Mouse (Mus musculus) gastrocnemius, postnatal 25 days (tissue): Measurements from ENCODE around the gene Foxp4. TPM values are rescaled to one million over a fixed set of nuclear protein-coding genes. Genes with fewer than 3 reads are reported as not detected.

ENCODE experiments used
- DNase-seq: peaks from one replicate; pipeline ENCODE4 v3.0.0; 2022
- total RNA-seq, 2 experiments: library from RNA; stranded (reverse); gene quantifications; 1 replicate in 1 of 2; 2 replicates in 1 of 2; pipeline ENCODE4 v1.2.3; 2021

Gene Foxp4
- total RNA-seq, 2 experiments from 2014 or later, result 6.4 to 7.6 TPM

DNA sequence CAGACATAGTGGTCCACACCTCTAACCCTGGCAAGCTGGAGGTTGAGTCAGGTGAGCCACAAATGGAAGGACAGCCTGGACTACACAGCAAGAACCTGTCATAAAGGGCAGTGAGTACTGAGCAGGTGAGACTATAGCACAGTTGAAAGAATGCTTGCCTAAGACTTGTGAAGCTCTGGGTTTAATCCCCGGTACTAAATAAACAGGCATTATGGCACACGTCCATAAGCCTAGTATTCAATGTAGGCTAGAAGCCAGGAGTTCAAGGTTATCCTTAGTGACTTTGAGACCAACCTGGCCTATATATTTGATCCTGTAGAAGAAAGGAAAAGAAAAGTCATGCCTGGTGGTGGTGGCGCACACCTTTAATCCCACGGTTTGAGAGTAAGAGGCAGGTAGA is 12.1 kb upstream of the Foxp4 start:
- no peak for DNase-seq

DNA sequence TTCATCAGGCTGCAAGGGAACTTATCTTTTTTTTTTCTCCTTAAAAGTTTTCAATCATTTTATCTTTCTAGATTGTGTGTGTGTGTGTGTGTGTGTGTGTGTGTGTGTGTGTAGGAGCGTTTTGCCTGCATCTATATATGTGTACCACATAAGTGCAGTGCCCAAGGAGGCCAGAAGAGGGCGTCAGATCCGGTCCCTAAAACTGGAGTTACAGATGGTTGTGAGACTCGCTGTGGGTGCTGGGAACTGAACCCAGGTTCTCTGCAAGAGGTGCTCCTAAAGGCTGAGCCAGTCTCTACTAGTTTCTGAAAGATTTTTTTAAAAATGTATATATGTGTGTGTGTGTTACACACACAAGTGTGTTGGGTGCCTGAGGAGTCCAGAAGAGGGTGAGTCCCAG is 5.0 kb upstream of the Foxp4 start:
- DNase-seq, result no peak

DNA sequence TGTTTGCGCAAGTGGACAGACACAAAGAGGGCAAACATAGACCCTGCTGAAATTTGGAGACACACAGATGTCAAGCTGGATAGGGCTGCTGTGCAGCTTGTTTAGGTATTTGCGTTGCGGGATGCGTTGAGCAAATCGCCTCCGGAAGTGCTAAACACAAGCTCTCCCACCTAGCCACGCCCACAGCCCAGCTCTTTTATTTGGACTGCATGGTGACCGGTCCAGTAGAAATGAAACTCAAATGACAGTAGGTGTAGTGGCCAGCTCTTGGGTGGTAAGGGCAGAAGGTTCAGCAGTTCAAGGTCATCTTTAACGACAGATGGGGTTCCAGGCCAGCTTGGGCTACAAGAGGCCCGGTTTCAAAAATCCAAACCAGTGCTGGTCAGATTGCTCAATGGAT is 1.5 kb upstream of the Foxp4 start:
- DNase-seq, result no peak

DNA sequence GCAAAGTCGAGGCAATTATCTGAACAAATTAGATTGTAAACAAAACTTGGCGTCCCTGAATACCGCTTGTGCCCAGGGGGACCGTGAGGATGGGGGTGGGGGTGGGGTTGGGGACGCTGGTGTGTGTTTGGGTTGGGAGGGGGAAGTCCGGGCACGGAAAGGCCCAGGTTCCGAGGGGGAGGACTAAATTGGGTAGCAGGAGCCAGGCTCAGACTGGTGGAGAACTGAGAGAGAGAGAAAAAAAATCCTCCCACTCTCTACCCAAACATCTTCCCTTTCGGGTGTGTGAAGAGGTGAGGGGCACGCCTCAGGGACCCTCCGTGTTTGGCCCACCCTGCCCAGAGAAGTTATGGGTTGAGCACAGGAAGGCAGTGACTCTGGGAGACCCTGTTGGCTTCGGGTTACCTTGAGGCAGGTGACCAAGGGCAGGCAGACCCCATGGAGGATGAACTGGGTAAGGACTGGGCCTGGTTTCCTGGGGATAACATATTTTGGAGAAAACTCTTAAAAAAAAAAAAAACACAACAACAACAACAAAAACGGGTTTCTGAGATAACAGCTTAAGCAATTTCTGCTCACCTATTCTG is 988 bp upstream of the Foxp4 start:
- DNase-seq, result no peak

DNA sequence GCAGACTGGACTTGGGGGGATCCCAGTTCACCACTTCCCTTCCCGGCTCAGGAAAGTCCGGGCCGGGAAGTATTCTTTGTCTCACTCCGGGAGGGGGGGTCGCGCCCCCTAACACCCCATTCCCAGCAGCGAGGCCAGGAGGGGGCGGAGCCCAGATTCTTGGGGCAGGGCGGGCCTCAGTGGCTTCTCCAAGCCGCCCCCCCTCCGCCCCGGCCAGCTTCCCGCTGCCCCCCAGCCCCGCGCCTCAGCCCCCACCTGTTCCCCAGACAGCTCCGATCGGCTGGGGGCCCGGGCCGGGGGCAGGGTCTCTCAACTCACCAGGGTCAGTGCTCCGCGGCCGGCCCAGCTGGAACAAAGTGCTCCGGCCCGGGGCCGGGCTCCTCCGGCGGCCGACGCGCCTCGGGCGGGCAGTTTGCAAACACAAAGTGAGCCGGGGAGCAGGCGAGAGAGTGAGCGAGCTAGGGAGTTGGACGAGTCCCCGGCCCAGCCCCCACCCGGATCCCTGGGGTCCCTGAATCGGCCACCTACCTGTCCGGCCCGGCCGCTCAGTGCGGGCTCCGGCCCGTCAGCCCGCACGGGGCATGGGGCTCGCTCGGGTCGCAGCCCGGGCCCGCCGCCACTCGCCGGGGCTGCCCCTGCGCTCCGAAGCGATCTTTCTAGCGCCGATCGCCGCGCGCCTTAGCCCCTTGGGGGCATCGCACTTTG is 615 bp downstream of the Foxp4 start:
- DNase-seq, result peak; percentile 51

DNA sequence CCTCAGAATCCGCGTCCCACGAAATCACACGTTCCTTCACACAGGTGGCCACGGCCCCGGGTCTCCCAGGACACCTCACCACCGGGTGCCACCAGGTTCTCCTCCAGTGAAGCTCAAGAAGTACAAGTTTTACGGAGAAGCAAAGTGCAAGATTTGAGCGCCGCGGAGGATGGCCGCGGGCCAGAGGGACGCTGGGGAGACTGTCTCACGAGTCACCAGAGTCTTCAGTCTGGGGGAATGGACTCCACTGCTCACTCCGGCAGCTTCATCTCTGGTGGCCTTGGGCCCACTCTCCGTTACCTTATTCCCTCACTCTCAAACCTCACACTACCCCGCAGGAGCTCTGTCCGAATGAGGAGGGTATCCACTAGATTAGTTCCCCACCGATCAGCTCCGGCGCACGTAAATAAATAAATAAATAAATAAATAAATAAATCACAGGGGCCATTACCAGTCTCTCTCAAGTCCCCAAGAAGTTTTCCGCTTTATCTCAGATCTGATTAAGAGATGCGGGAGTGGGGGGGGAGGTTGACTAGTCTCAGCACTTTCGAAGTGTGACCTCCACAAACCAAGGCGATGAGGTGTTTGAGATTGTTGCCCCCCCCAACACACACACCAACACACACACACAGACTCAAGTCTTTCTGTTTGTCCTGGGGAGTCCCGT is 1.3 kb downstream of the Foxp4 start:
- no peak for DNase-seq

DNA sequence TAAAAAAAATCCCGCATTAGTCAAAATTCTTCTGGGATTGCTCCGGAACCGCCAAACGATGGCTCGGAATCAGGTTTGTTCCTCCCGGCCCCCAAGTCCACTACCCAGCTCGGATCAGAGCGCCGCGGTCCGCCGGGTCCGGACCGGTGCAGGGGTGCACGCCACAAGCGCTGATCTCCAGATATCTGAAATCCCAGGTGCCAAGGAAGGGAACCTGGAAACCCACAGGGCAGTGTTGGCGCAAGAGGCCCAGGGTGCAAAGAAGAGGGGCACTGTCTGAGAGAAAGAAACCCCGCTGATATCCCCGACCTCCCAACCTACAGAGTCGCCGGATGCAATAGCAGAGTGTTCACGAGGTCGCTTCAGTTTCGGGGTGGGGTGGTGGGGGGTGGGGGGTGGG is 1.9 kb downstream of the Foxp4 start:
- no peak for DNase-seq

DNA sequence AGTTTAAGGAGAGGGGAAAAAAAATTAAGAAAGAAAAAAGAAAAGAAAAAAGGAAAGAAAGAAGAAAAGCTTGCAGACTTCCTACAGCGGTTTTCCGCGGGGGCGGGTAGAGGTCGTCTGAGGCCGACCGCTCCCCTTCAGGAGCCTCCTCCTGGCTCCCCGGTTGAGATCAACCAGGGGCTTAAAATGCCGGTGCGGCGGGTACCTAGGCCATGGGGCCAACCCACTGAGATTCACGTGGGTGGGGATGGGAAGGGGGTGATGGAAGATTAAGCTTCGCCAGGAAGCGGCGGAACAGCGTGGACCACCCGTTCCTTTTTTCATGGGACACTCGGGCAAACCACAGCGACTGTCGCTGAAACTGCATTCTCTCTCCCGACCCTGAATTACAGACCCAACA is 2.3 kb downstream of the Foxp4 start:
- no peak for DNase-seq

DNA sequence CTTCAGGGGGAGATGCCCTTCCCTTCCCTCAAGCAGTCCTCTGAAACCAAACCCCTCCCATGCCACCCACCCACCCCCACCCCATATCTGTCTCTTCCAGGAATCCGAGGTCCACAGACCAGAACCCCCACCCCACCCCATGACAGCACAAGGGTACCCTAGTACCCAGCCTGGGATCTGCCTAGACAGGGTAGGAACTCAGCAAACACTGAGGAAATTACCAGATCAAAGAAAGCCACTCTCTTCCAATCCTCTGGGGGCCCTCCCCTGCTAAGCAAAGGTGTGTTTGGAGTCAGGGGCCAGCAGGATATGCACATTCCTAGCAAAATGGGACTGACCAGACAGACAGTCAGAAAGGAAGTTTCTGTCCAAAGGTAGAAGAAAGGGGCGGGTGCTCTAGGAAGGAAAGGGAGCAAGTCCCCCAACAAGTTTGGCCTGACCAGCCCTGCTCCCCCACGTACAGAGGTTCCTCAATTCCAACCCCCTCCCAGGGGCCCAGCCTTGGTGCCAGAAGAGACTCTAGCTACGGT is 3.2 kb downstream of the Foxp4 start:
- no peak for DNase-seq

DNA sequence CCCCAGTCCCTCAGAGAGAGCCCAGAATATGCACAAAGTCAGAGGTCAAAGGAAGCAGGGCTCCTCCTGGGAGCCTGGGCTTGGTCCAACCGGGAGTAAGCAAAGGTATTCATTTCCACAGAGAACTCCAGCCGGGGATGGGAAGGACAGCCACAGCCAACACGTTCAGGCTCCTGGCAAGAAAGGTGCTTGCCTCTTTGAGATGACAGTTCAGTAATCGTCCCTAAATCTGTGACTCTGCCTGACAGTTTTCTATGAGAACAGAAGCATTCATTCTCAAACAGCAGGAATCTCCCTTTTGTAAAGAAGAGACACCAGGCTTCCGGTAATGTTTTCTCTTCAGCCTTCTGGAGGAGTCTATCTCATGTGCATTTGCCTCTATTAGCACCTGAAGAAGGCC is 4.6 kb downstream of the Foxp4 start:
- no peak for DNase-seq

DNA sequence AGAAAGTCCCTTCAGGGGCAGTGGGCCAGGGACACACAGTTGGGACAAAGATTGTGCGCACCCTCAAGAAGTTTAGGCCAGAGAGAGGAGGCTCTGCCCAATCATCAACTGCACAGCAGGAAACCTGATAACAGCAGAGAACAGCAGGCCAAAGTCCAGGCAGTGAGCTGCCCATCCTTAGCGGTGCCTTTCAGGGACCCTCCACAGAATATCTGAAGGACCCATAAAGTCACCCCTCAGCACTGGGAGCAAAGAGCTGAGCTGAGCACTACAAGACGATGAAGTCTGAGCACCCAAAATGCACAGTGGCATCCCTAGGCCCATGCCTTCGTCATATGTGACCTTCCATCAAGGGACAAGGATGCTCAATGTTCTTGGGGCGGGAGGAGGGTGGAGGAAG is 6.5 kb downstream of the Foxp4 start:
- no peak for DNase-seq

DNA sequence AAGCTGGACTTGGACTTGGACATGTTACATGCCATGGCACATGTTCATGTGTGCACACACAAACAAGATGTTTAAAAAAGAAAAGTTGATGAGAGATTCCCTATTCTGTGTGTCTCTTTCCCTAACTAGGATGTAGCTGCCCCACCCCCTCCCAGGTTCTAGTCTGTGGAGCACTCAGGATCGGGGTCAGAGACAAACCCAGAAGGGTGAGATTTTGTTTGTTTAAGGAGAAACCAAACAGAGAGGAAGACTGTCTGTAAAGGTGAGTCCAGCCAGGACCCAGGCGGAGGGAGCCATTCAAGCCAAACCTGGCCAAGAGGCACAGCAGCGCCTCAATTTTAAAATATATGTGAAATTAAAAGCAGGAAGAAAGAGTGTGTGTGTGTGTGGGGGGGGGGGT is 7.2 kb downstream of the Foxp4 start:
- DNase-seq, result no peak

DNA sequence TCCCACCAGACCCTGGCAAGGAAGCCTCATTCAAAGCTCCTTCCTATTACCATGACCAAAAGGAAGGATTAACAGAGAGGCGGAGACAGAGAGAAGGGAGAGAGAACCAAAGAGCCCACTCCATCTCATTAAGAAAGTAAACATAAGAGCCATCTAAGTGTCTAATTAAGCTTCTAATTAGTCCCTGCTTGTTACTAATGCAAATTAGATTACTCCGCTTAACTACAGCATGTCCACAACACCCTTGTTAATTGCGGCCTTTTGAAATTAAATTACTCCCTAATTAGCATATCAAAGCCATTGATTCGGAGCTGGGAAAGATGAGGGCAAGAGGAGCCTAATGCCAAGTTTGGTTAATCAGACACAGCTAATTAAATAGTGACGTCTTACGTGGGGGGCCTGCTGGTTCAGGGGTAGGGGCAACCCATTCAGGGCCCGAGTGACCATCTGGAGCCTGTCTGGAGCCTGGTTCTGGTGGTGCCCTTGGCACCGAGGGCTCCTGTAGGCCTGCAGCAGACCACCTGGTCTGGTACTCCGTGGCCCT is 9.7 kb downstream of the Foxp4 start:
- DNase-seq, result no peak

DNA sequence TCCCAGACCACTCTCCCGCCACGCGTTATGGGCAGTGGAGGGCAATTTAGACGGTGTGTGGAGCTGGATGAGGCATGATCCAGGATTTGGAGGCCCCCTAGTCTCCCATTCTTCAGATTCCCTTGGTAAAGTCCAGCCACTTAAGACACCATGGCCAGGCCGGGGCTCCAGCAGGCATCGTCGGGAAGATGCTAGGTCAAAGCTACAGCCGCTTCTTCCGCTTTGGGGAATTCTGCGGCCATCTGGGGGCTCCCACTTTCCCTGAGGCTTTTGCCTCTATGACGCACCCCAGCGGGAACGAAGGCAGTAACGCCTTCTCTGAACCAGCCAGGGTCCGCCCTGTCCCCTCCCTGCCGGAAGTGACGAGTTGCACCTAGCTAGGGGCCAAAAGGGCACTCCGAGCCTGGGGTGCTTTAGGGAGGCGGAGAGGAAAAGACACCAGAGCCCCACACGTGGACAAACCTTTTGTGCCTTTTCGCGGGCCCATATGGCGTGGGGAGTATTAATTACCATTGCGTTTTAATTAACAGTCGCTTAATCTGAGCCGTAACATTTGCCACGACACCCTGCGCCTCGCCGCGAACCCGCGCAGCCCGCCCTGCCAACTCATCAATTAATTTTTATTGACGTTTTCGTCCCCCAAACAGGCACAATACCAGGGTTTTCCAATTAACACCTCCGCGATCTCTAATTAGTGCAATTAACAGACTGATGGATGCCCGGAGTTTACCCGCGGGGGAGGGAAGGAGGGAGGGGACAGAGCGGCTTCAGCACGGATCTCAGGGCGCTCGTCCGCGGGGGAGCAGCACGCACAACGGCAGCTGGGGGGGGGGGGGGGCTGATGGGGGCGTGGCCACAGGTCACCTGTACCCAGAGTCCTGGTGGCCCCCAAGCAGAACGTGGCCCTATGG is 15.1 kb downstream of the Foxp4 start:
- peak; percentile 74 for DNase-seq

DNA sequence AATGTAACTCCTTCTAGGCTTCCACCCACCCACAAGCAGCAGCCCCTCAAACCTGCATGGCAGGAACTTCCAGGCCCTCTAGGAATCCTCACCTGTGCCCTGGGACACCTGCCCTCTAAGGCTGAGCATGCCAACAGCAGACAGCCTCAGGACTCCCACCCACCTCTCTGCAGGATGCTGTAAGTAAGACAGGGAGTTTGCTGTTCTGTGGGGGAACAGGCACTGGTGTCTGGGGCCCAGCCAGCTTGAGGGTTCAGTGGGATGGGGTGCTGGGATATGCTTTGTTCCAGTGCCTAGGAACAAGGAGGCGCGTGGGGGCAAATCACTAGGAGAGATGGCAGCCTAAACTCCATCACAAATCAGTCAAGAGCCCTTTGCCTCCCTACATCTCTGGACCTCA is 16.4 kb downstream of the Foxp4 start:
- DNase-seq, result no peak

DNA sequence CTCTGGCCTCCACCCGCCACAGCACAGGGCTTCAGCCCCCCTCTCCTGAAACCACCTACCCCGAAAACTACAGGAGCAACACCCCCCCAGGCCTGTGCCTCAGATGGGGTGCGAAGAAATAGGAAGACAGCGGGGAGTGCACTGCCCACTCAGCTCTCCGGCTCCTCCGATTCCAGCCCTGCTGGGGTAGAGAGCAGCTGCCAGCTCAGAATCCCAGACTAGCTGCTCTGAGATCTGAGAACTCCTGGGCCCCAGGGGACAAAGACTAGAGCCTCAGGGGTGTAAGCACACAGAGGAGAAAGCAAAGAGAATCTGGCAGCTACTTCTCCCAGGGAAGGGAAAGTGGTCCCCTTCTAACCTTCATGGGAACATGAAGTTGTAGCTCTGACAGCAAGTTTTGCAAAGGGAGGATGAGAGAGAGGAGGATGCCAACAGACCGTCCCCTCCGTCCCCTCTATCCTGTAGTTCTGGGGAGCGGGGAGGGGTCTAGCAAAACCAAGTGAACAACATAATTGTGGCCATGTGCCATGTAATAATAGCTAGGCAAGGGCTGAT is 17.0 kb downstream of the Foxp4 start:
- no peak for DNase-seq

DNA sequence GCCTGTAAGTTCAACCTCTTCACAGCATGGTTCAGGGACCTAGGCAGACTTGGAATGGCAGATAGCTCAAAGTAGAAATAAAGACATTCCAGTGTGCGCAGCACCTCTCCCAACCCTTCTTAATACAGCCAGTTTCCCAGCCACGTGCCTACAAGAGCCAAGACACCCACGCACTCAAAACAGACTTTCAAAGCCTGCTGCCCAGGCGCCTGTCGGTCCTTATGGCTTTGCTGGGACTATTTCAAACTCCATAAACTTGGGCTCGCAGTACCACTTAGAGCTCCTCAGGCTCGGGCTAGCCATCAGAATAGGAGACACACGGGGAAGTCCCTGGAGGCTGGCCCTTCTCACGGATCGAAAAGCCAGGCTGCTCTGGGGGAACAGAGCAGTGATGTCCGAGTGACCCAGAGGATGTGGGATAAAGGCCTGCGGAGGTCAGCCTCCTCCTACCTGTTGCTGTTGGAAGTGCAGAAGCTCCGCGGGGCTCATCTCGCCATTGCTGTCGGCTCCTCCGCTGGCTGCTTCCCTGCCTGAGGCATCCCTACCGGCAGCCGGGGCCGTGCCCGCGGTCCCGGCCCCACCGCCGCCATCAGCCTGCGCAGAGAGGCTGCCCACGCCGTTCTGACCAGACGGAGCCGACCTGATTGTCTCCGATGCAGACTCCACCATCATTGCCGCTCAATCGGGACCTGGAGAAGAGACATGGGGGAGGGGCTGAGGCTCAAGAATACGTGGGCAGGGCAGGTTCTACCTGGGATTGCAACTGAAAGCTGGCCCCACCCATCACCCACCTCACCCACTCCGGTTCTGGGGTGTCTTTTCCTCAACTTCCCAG is 20.4 kb downstream of the Foxp4 start:
- no peak for DNase-seq

DNA sequence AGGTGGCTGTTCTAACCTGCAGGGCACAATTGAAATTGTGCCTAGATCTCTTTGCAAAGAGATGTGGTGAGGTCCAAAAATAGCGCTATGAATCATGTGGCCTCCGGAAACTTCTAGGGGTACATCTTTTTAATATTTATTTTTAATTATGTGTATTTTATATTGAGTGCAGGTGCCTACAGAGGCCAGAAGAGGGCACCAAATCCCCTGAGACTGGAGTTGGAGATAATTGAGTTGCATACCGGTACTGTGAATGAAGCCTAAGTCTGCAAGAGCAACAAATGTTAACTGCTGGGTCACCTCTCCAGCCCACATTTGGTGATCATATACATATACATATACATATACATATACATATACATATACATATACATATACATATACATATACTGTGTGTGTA is 22.7 kb downstream of the Foxp4 start:
- no peak for DNase-seq

DNA sequence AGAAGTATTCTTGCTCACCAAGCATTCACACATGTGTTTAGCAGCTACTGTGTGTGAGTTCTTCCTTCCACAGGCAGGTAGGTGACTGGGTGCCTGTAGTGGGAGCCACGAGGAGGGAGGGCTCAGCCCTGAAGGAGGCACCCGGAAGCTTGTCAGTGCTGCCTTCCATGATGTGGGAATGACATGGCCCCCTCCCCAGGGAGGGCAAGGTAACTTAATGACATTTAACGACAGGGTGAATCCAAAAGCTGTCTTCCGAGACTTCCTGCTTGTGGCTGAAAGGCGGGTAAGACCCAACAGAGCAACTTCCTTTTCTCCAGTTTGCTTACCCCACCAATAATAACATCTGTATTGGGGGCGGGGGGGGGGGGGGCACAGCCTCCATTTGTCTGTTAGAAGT is 23.7 kb downstream of the Foxp4 start:
- DNase-seq, result no peak

DNA sequence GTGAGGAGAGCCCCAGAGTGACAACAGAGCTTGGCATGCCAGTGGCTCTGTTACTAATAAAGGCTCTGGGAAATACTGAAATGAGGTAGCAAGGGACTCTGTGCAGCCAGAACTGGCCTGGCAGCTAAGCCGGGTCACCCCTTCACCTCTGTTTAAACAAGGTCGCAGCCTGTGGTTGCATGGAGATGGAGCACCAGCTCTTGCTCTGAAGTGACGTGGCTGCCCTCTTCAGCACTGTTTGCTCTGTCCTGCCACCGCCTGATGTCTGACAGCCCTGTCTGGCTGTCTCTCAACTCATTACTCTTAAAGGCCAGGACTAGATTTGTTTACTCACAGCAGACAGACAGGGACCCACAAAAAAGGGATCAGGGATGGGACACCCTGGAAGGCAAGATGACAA is 25.3 kb downstream of the Foxp4 start:
- DNase-seq, result no peak
